Mouse (Mus musculus) kidney, embryonic 16.5 days (tissue): ENCODE data around the gene Ankrd24. TPM values are rescaled to one million over a fixed set of nuclear protein-coding genes. Genes with fewer than 3 reads are reported as not detected.

ENCODE experiments used
- ATAC-seq: fragments of 200-750 bp; cut with Nextera tagmentation; 2 replicates; pipeline ENCODE4 v1.8.0; 2017; ENCODE audit warnings: moderate TSS enrichment; ENCODE audit not compliant: low FRiP score, low TSS enrichment
- H3K27ac ChIP-seq: fragments of 300-500 bp; sonication (generic); 2 replicates; pipeline ENCODE4 v1.5.1; 2014; ENCODE audit warnings: low read length
- H3K27me3 ChIP-seq: fragments of 300-500 bp; sonication (generic); 2 replicates; pipeline ENCODE4 v1.6.1; 2014; ENCODE audit warnings: low read length, control low read depth, mixed read lengths; ENCODE audit not compliant: insufficient read depth
- H3K36me3 ChIP-seq: fragments of 300-500 bp; sonication (generic); 2 replicates; pipeline ENCODE4 v1.6.1; 2014; ENCODE audit warnings: low read length, control low read depth, mixed read lengths; ENCODE audit not compliant: insufficient read depth
- H3K4me1 ChIP-seq: fragments of 300-500 bp; sonication (generic); 2 replicates; pipeline ENCODE4 v1.6.1; 2014; ENCODE audit warnings: low read length, control low read depth, mixed read lengths; ENCODE audit not compliant: insufficient read depth
- H3K4me2 ChIP-seq: fragments of 300-500 bp; sonication (generic); replicated peaks from 2 replicates; pipeline ENCODE4 v1.6.1; 2014; ENCODE audit warnings: low read depth, low read length
- H3K4me3 ChIP-seq: fragments of 300-500 bp; sonication (generic); 2 replicates; pipeline ENCODE4 v1.5.1; 2014; ENCODE audit warnings: mild to moderate bottlenecking, low read length
- H3K9ac ChIP-seq: fragments of 300-500 bp; sonication (generic); replicated peaks from 2 replicates; pipeline ENCODE4 v1.6.1; 2014; ENCODE audit warnings: low read length
- H3K9me3 ChIP-seq: fragments of 300-500 bp; sonication (generic); 2 replicates; pipeline ENCODE4 v1.6.1; 2016; ENCODE audit warnings: low read length, control low read depth
- WGBS: fragments of 180-500 bp; shearing (Covaris S2); extraction: QIAGEN DNeasy Blood & Tissue Kit; methylation state at CpG from one replicate; pipeline ENCODE4 v1.1.7; 2014; 5-methylcytosine and 5-hydroxymethylcytosine counted together
- polyA plus RNA-seq: library from polyadenylated mRNA; unstranded; fragments of >200 nt; fragmentation: Nextera tagmentation; extraction: Ambion mirVana; gene quantifications from 2 replicates; pipeline ENCODE4 v1.2.1, GENCODE M21; 2015

The Ankrd24 gene
- polyA plus RNA-seq, 1 experiment from 2014 or later: 17.6 TPM

DNA sequence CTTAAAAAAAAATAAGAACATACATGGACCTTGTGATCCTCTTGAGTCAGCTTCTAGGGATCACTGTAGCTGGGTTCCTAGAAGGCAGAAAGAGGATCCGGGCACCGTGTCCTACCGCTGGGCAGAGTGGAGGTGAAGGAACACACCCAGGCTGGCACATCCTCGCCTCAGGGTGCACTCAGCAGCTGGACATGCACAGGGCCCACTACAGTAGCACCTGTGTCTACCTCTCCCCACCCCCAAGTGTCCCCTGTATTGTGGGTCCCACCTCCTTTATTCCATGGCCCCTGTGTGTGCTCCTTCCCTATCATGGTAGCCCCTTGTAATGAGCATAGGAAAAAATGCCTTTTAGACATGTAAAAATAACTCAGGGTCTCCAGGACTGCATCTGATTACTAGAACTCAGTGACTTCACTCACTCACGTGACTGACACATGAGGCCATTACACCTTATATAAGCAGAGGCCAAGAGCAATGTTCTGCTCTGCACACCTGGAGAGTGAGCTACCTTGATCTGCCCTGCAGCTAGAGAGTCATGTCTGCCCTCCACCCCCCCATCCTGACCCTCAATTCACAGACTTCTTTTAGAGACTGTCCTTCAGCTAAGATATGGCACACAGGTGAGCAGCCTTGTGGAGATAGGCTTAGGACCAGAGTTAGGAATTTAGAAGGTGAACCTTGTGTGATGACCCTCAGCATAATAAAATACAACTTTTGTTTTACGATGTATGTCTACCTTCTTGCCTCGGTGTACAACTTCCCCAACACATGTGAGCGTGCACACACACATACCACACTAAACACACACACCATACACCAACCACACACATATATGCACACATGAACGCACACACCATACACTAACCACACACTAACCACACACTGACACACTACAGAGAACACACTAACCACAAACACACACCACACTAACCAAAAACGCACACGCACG, 24.0 kb upstream of the Ankrd24 start:
- WGBS: 77% methylated on average over 12 of the region's 12 CpGs
- peaks cover 44% of the 10 kb centered on the region for H3K4me1 ChIP-seq
- no peak overlapping the region for H3K4me3 ChIP-seq
- ATAC-seq: no peak
- H3K36me3 ChIP-seq: no peaks in the 10 kb centered on the region
- no peak overlapping the region for H3K27ac ChIP-seq
- H3K9ac ChIP-seq: 0 out of 2 replicates have a peak overlapping the region, but pooled peaks have one; percentile 28
- H3K9me3 ChIP-seq: no peaks in the 10 kb centered on the region
- peak overlapping the region; percentile 75 for H3K4me2 ChIP-seq
- H3K27me3 ChIP-seq: no peaks in the 10 kb centered on the region

DNA sequence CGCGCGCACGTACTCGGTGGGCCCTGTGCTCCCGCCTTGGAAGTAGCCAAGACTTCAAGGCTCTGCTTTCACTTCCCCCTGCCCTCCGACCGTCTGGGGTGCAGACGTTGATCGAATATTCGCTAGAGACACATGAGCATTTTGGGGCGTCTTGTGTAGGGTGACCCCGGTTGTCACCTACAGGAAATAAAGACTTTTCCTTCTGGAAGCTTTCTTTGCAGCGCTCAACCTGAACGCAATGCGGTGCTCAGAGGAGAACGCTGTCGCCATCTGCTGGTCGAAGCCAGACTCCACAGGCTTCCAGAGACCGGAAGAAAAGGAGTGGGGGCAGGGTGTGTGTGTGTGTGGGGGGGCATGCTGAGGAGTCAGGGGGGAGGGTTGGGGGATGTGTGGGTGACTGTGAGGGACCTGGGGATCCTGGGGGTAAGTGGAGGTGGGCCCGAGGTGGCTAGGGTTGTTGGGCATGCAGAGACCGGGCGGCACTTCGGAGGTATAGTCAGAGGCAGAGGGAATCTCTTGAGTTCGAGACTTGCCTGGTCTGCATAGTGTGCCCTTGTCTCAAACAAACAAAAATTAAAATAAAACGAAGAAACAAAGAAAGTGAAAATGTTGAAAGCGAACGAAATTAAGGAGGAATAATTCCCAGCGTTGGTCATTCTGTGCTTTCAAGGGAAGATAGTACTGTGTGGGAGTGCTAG, 23.2 kb upstream of the Ankrd24 start:
- peaks cover 36% of the 10 kb centered on the region for H3K4me1 ChIP-seq
- 19% methylated on average over 29 of the region's 29 CpGs for WGBS

DNA sequence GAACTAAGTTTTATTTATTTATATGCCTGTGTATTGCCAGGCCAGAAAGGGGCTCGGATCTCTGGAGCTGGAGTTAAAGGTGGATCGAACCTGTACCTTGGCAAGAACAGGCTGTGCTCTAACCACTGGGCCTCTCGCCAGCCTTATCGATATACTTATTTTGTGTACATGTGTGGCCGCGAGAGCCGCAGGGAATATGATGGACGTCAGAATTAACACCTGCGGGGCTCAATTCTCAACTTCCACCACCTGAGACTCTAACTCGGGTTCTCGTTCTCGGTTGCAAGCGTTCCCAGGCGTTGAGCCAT, 22.7 kb upstream of the Ankrd24 start:
- peak overlapping the region; percentile 50 for H3K4me3 ChIP-seq
- H3K9me3 ChIP-seq: no peaks in the 10 kb centered on the region
- WGBS: 4% methylated on average over 14 of the region's 14 CpGs
- H3K27ac ChIP-seq: peak overlapping the region; percentile 95
- peak overlapping the region; percentile 68 for H3K9ac ChIP-seq
- no peaks in the 10 kb centered on the region for H3K27me3 ChIP-seq
- 0 out of 2 replicates have a peak, but pooled peaks have one; percentile 0 for ATAC-seq
- peak overlapping the region; percentile 75 for H3K4me2 ChIP-seq
- H3K4me1 ChIP-seq: peaks cover 31% of the 10 kb centered on the region
- H3K36me3 ChIP-seq: no peaks in the 10 kb centered on the region

More for the DNA sequence above, 23.2 kb upstream of the Ankrd24 start:
- Histone ChIP-seq H3K27ac (peak overlapping the region; percentile 95), H3K9ac (peak overlapping the region; percentile 68), H3K9me3 (no peaks in the 10 kb centered on the region), H3K36me3 (no peaks in the 10 kb centered on the region), H3K27me3 (no peaks in the 10 kb centered on the region), H3K4me3 (peak overlapping the region; percentile 50), H3K4me2 (peak overlapping the region; percentile 75)
- peak; percentile 31 for ATAC-seq

DNA sequence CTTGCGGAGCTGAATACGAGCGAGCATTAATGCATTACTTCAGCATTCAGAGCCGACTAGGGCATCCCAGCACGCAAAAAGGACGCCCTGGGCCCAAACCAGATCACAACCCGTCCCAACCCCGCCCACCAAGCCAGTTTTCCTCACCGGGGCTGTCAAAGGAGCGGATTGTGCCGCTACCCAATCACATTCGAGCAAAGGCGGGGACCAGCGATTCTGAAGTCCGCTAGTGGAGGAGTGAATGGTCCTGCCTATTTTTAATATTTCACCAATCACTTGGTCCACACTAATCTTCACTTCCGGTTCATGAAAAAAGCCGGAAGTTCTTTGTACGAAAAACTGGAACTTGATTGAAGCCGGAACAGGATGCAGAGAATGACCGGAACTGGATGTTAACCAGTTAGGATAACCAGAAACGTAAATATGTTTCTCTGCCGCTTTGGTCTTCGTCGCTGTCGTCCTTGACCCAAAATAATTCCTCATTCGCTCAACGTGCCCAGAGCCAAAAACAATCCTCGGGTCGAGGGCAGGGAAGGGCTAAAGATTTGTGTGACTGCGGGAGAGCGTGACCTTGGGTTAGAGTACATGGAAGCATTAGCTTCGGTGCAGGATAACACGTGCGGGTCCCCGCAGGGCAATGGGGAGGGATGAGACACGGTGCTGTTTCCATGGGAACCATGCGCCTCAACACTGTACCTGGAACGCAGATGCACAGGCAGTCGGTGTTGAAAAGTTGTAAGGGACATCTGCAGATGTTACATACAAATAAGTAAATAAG, 22.2 kb upstream of the Ankrd24 start, which contains the start of gene BC025920:
BC025920 (plus strand) TSS at position 297 of the 778 bp plus-strand sequence.
- 1% methylated on average over 39 of the region's 39 CpGs for WGBS
- Histone ChIP-seq H3K36me3 (no peaks in the 10 kb centered on the region), H3K4me2 (peak within 1 kb of the TSS; percentile 75), H3K27ac (peak within 1 kb of the TSS; percentile 95), H3K4me1 (peaks cover 26% of the 10 kb centered on the region), H3K9me3 (peaks cover 2% of the 10 kb centered on the region; the same call in 1 of the 2 replicates), H3K4me3 (peak within 1 kb of the TSS; percentile 50), H3K27me3 (no peaks in the 10 kb centered on the region), H3K9ac (peak within 1 kb of the TSS; percentile 71)
- ATAC-seq: peak; percentile 90

DNA sequence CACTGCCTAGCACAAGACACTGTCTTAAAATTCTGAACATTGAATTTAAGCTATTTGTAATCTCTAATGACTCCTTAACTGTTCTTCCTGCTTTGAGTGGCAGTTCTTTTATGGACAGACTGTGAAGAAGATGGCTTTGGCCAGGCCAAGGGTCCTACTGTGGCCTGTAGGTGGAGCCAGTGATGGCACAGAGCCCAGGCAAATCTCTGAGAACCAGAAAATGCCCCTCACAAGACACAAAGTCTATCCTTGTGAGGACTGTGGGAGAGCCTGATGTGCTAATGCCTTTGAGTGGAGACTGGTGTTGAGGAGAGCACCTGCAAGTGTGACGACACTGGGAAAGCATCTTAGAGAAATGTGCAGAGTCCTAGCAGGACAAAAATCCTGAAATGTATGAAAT, 20.0 kb upstream of the Ankrd24 start:
- Histone ChIP-seq H3K9ac (no peak overlapping the region), H3K27ac (no peak overlapping the region), H3K4me2 (no peak overlapping the region), H3K4me3 (no peak overlapping the region), H3K9me3 (peaks cover 6% of the 10 kb centered on the region; the same call in 1 of the 2 replicates), H3K36me3 (no peaks in the 10 kb centered on the region), H3K27me3 (no peaks in the 10 kb centered on the region), H3K4me1 (peaks cover 10% of the 10 kb centered on the region)
- 93% methylated on average over 1 of the region's 1 CpGs for WGBS
- ATAC-seq: no peak

DNA sequence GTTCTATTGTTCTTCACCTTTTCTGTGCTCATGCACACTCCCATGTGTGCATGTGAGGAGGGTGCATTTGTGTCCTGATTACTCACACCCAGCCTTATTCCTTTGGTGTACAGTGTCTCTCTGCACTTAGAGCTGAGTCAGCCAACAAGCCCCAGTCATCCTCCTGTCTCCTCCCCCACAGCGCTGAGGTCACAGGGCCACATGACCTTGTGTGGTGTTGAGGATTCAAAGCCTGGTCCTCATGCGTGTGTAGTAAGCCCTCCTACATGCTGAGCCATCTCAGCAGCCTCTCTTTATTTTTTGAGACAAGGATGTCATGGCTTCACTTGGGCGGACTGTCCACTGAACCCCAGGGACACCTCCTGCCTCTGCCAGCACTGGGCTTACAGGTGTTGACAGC, 15.6 kb upstream of the Ankrd24 start:
- ATAC-seq: no peak
- Histone ChIP-seq H3K27ac (no peak overlapping the region), H3K36me3 (no peaks in the 10 kb centered on the region), H3K9me3 (peaks cover 6% of the 10 kb centered on the region; the same call in 1 of the 2 replicates), H3K9ac (no peak overlapping the region), H3K4me3 (no peak overlapping the region), H3K27me3 (no peaks in the 10 kb centered on the region), H3K4me1 (no peaks in the 10 kb centered on the region; the same call in 1 of the 2 replicates), H3K4me2 (no peak overlapping the region)
- 59% methylated on average over 3 of the region's 3 CpGs for WGBS

DNA sequence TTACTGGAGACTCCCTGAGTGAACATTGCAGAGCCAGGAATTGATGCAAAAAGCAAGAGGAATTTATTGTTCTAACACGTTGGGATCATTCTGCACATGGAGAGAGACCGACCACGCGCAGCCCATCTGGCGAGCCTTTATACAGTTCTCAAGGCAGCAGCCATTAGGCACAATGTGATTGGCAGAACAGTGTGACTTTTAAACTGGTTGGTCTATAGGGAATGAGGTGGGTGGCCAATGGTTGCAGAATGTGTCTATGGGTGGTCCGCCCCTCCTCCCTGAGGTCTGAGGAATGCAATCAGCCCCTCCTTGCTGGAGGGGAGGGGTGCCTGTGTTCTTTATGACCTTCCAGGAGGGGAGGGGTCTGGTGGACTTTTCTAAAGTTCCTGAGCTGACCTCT, 12.9 kb upstream of the Ankrd24 start:
- ATAC-seq: 0 out of 2 replicates have a peak, but pooled peaks have one; percentile 59
- H3K4me1 ChIP-seq: no peaks in the 10 kb centered on the region; the same call in 1 of the 2 replicates
- H3K36me3 ChIP-seq: no peaks in the 10 kb centered on the region
- no peaks in the 10 kb centered on the region for H3K27me3 ChIP-seq
- WGBS: 28% methylated on average over 6 of the region's 6 CpGs
- no peak overlapping the region for H3K4me3 ChIP-seq
- H3K4me2 ChIP-seq: no peak overlapping the region
- H3K9ac ChIP-seq: no peak overlapping the region
- no peak overlapping the region for H3K27ac ChIP-seq
- H3K9me3 ChIP-seq: peaks cover 6% of the 10 kb centered on the region; the same call in 1 of the 2 replicates

DNA sequence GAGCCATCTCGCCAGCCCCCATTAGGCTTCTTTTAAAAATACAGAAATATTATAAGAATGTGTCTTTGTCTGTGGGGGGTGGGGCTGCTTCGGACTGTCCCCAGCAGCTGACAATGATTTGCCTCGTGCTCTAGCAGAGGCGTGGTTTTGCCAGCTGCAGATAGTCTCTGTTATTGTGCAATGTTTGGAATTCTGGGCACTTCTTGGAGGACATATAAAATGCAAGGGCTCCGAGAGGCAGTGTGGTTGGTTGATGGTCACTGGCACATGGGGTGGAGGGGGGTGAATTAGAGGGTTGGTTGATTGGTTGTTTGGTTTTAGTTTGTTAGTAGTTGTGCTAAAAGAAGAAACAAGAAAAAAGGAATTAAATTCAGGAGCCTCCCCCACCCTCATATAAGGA, 8.4 kb upstream of the Ankrd24 start:
- Histone ChIP-seq H3K9ac (no peak overlapping the region), H3K27ac (no peak overlapping the region), H3K4me2 (no peak overlapping the region), H3K4me1 (no peaks in the 10 kb centered on the region; the same call in 1 of the 2 replicates), H3K36me3 (peaks cover 33% of the 10 kb centered on the region), H3K4me3 (no peak overlapping the region), H3K27me3 (no peaks in the 10 kb centered on the region), H3K9me3 (no peaks in the 10 kb centered on the region)
- ATAC-seq: no peak
- 89% methylated on average over 5 of the region's 5 CpGs for WGBS

DNA sequence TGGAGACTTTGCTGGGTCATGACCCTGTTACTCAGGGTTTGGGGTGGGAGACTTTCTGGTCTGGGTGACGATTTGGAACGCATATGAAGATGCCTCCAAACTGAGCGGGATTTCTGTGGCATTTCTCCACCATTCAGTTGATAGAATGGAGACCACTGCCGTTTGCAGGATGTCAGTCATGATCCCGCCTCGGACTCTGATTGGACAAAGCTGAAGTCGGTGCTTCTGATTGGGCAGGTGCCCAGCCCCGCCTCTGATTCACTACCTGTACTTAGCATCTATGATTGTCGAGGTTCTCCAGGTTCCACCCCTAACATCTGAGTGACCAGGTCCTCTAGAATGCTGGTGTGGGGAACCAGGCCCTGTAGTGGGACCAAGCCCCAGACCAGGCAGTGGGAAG, 7.6 kb upstream of the Ankrd24 start:
- no peak overlapping the region for H3K27ac ChIP-seq
- H3K36me3 ChIP-seq: peaks cover 40% of the 10 kb centered on the region
- H3K4me2 ChIP-seq: no peak overlapping the region
- H3K9ac ChIP-seq: no peak overlapping the region
- no peak overlapping the region for H3K4me3 ChIP-seq
- no peaks in the 10 kb centered on the region for H3K27me3 ChIP-seq
- 55% methylated on average over 9 of the region's 9 CpGs for WGBS
- no peak for ATAC-seq
- no peaks in the 10 kb centered on the region for H3K9me3 ChIP-seq
- no peaks in the 10 kb centered on the region for H3K4me1 ChIP-seq
